Comparison of ENCODE assay signal across 11 mouse cellular contexts in genomic region chr7:118764725-118765124, GRCm38 (mm10).
"Had no signal": no experiment of that assay in that cellular context is flagged by ENCODE, and none has a peak within 500 bp of the region (broad histone marks: within the 10 kb centered on the region; RNA-seq: fewer than 3 reads in every experiment).

No protein-coding gene starts in this region.

- H3K4me3 ChIP-seq: left cerebral cortex, adult 2 months; limb, embryonic 10.5 days; liver, embryonic 15.5 days; megakaryocyte, embryonic 14.5 days; midbrain, embryonic 15.5 days; neural tube, embryonic 13.5 days had no signal

- H3K4me1 ChIP-seq: limb, embryonic 10.5 days; midbrain, embryonic 15.5 days had no signal

- ATAC-seq: lung, postnatal 0 days; midbrain, embryonic 15.5 days had no signal

- H3K27ac ChIP-seq: left cerebral cortex, adult 2 months; limb, embryonic 10.5 days; liver, embryonic 15.5 days; midbrain, embryonic 15.5 days; neural tube, embryonic 13.5 days had no signal

- DNase-seq: lung, adult 2 months; lung, postnatal 36 days; right cerebral cortex, postnatal 14 days; thymus, postnatal 36 days had no signal
